Mouse (Mus musculus) layer of hippocampus, adult 2 months (tissue): Measurements from ENCODE around the gene Knop1. TPM values are rescaled to one million over a fixed set of nuclear protein-coding genes. Genes with fewer than 3 reads are reported as not detected.

ENCODE experiments used
- DNase-seq, 2 experiments: peaks; one replicate each; pipeline ENCODE4 v3.0.0; 2022; ENCODE audit warnings: low spot score in 2 of 2
- H3K27ac ChIP-seq: fragments of 200-600 bp; 2 replicates; pipeline ENCODE4 v1.8.1; 2022
- H3K4me3 ChIP-seq: fragments of 200-600 bp; 2 replicates; pipeline ENCODE4 v1.8.1; 2022; ENCODE audit warnings: mild to moderate bottlenecking
- CTCF ChIP-seq: fragments of 200-600 bp; conservative IDR thresholded peaks from 2 replicates; pipeline ENCODE4 v1.8.1; 2022; ENCODE audit warnings: antibody characterized with exemption, mild to moderate bottlenecking, moderate library complexity
- total RNA-seq, 2 experiments: library from RNA; stranded (reverse); gene quantifications; 2 replicates each; pipeline ENCODE4 v1.2.3; 2021

Knop1 gene
- total RNA-seq, 2 experiments from 2014 or later, result 24.3 to 26.6 TPM

GRCm38 (mm10) chr7:118865362-118865761, 9.3 kb upstream of the Knop1 start:
- no peak for DNase-seq
- H3K27ac ChIP-seq, result no peak overlapping the region
- H3K4me3 ChIP-seq, result no peak overlapping the region
- TF ChIP-seq CTCF, result no peak

GRCm38 (mm10) chr7:118858640-118859039, 2.6 kb upstream of the Knop1 start:
- Histone ChIP-seq H3K4me3 (no peak overlapping the region), H3K27ac (no peak overlapping the region)
- TF ChIP-seq CTCF, result no peak
- no peak for DNase-seq

- TF ChIP-seq CTCF, result peak; percentile 37
Measured at GRCm38 (mm10) chr7:118855171-118855876, 730 bp downstream of the Knop1 start, which contains the start of gene Iqck. TSS of gene Iqck (plus strand) at chr7:118855752.

GRCm38 (mm10) chr7:118854606-118855005, 1.4 kb downstream of the Knop1 start:
- DNase-seq, result no peak
- no peak for TF ChIP-seq CTCF
- Histone ChIP-seq H3K4me3 (peak overlapping the region; percentile 74), H3K27ac (peak overlapping the region; percentile 92; the same call in 1 of the 2 replicates)

More at GRCm38 (mm10) chr7:118855171-118855876, 730 bp downstream of the Knop1 start, which contains the start of gene Iqck:
- peak within 1 kb of the TSS; percentile 92 for H3K27ac ChIP-seq
- peak within 1 kb of the TSS; percentile 74 for H3K4me3 ChIP-seq
- peak; percentile 94 for DNase-seq

GRCm38 (mm10) chr7:118852611-118853010, 3.4 kb downstream of the Knop1 start:
- no peak for DNase-seq
- no peak overlapping the region for H3K4me3 ChIP-seq
- H3K27ac ChIP-seq, result no peak overlapping the region
- TF ChIP-seq CTCF, result no peak

GRCm38 (mm10) chr7:118851571-118851970, 4.5 kb downstream of the Knop1 start:
- DNase-seq, result no peak
- TF ChIP-seq CTCF, result no peak
- peak overlapping the region; percentile 57; the same call in 1 of the 2 replicates for H3K27ac ChIP-seq
- no peak overlapping the region for H3K4me3 ChIP-seq

- Histone ChIP-seq H3K4me3 (no peak overlapping the region), H3K27ac (peak overlapping the region; percentile 57)
- peak in 1 of 2 experiments; percentile 36 for DNase-seq
- TF ChIP-seq CTCF, result no peak
Measured at GRCm38 (mm10) chr7:118850676-118851290, 5.3 kb downstream of the Knop1 start.

GRCm38 (mm10) chr7:118849543-118850250, 6.4 kb downstream of the Knop1 start:
- DNase-seq, result no peak
- peak overlapping the region; percentile 57 for H3K27ac ChIP-seq
- no peak overlapping the region for H3K4me3 ChIP-seq
- TF ChIP-seq CTCF, result no peak

- H3K4me3 ChIP-seq, result no peak overlapping the region
- TF ChIP-seq CTCF, result no peak
- DNase-seq, result no peak
- no peak overlapping the region for H3K27ac ChIP-seq
Measured at GRCm38 (mm10) chr7:118848796-118849195, 7.3 kb downstream of the Knop1 start.

- no peak for DNase-seq
- Histone ChIP-seq H3K4me3 (no peak overlapping the region), H3K27ac (no peak overlapping the region)
- no peak for TF ChIP-seq CTCF
Measured at GRCm38 (mm10) chr7:118846329-118846728, 9.7 kb downstream of the Knop1 start.

GRCm38 (mm10) chr7:118845141-118845540, 10.9 kb downstream of the Knop1 start:
- no peak for DNase-seq
- no peak for TF ChIP-seq CTCF
- Histone ChIP-seq H3K27ac (no peak overlapping the region), H3K4me3 (no peak overlapping the region)

GRCm38 (mm10) chr7:118842938-118843337, 13.1 kb downstream of the Knop1 start:
- Histone ChIP-seq H3K4me3 (no peak overlapping the region), H3K27ac (peak overlapping the region; percentile 81; the same call in 1 of the 2 replicates)
- DNase-seq, result no peak
- no peak for TF ChIP-seq CTCF

- peak; percentile 47 for TF ChIP-seq CTCF
- Histone ChIP-seq H3K4me3 (no peak overlapping the region), H3K27ac (peak overlapping the region; percentile 81)
- DNase-seq, result no peak
Measured at GRCm38 (mm10) chr7:118841796-118842195, 14.3 kb downstream of the Knop1 start.
